Mouse (Mus musculus) CH12.LX (cell line): ENCODE measurements around the gene Gmnn.
"Not testable (repeated sequence)": the region's sequence is repeated elsewhere in the genome, so short reads cannot be mapped to it uniquely, and the experiment has no call there.

Experiments used
- CHD2 ChIP-seq: IDR thresholded peaks from 2 replicates; pipeline ENCODE4 v1.6.1; 2011; ENCODE audit warnings: low read length, improper control_type of control experiment
- CTCF ChIP-seq, 2 experiments: IDR thresholded peaks in 1 of 2; conservative IDR thresholded peaks in 1 of 2; 2 replicates each; pipeline ENCODE4 v1.5.1; 2011 to 2012; ENCODE audit warnings: low read depth in 2 of 2, low read length in 2 of 2, improper control_type of control experiment in 1 of 2, inconsistent platforms in 1 of 2, mild to moderate bottlenecking in 1 of 2, moderate library complexity in 1 of 2
- EP300 ChIP-seq: IDR thresholded peaks from 2 replicates; pipeline ENCODE4 v1.6.1; 2011; ENCODE audit warnings: low read length, improper control_type of control experiment
- PAX5 ChIP-seq: IDR thresholded peaks from 2 replicates; pipeline ENCODE4 v1.6.1; 2012; ENCODE audit warnings: low read length, inconsistent platforms, mixed read lengths
- POLR2AphosphoS2 ChIP-seq: IDR thresholded peaks from 2 replicates; pipeline ENCODE4 v1.6.1; 2011; ENCODE audit warnings: low read depth, low read length, improper control_type of control experiment

- not testable (repeated sequence) for TF ChIP-seq CTCF (conservative IDR thresholded peaks at IDR 0.05 in 1 of 2, IDR thresholded peaks at IDR 0.05 in 1 of 2; ENCODE audit: low read depth in 2 of 2, low read length in 2 of 2); EP300; CHD2; POLR2AphosphoS2; PAX5
Measured at GRCm38 (mm10) chr13:24771482-24771881, 9.8 kb upstream of the Gmnn start.
